Mouse (Mus musculus): ENCODE measurements around the gene Krtap24-1.

Krtap24-1 gene

DNA sequence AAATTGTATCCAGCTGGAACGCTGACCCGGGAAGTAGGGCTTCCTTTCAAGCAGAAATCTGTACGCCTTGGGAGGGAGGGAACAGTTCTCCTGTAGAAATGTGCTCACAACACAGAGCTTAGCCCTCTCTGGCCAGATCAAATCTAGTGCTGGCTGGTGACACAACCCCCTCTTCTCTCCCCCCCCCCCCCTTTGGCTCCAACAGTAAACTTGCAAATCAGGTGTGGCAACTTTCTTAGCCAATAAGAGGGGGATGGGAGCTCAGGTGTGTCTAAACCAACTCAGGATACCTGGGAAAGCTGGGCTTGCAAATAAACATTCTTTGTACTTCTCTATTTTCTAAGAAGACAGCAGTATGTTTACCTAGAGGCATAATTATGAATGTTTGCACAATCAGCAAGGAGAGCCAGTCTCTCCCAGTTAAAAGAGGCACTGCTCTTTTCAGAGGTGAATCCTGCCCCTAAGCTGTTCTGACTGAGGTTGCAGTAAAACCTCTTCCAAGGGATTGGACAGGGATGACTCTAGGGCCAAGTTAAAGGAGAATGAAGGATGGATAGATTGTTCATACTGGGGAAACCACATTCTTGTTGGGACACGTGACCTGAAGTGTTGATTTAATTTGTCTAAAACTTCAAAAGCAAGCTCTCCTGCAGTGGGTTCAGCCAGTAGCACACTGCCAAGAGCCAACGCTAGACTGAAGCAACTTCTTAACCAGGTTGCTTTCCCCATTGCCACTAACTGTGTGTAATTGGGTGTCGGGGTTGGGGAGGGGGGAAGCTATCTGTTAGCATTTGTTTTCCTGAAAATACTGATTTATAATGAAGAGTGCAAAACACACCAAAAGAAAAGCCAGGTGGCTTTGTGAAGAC lies 48.8 kb downstream of the Krtap24-1 start, which contains the start of gene Cldn8:
Cldn8 (minus strand) TSS at position 139 of the 869 bp plus-strand sequence.
- DNase-seq, result no peak

DNA sequence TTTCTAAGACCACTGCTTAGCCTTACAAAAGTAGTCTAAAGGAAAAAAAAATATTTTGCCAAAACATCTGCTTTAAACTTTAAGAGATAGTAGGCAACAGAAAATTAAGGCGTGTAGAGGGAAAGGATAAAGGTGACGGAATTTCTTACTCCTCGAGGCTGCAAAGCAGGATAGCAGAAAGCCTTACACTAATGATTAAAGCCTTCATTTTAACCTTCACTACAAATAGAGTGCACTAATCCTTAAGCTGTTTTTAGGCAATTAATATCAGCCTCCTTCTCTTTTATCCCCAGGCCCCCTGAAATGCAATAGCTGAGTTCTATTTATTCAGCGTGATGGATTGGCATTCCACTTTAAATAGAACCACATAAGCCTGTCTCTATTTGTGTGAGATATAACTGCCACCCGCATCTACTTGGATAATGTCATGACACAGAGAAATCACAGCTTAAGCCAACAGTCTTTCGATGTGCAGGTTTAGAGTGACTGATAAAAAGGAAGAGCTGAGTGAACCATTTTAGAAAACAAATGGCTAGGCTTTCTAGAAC lies 50.4 kb downstream of the Krtap24-1 start:
- DNase-seq, result no peak

All from cerebellum, adult 11-12 months (tissue).